Mouse (Mus musculus) spleen, adult 2 months (tissue): ENCODE measurements at regions not wholly inside any gene's neighbourhood (a gene's known extent, or its start where the extent isn't known, plus 50 kb on each side); places are given as distances from the start of the nearest gene placed in this dataset.

Experiments
- DNase-seq, 2 experiments: peaks; one replicate each; pipeline versions ENCODE4 v3.0.0 to v3.0.0-alpha.2; 2012 to 2021; ENCODE audit warnings: low spot score in 2 of 2, low read depth in 1 of 2
- H3K27ac ChIP-seq: fragments of 200-500 bp; 2 replicates; pipeline ENCODE4 v1.5.1; 2012; ENCODE audit warnings: low read length, inconsistent platforms; ENCODE audit not compliant: insufficient read depth
- H3K27me3 ChIP-seq: fragments of 200-500 bp; 2 replicates; pipeline ENCODE4 v1.6.1; 2012; ENCODE audit warnings: mild to moderate bottlenecking, moderate library complexity, low read length, inconsistent platforms; ENCODE audit not compliant: control insufficient read depth, insufficient read depth
- H3K36me3 ChIP-seq: fragments of 200-500 bp; 2 replicates; pipeline ENCODE4 v1.6.1; 2012; ENCODE audit warnings: mild to moderate bottlenecking, low read length, inconsistent platforms; ENCODE audit not compliant: control insufficient read depth, insufficient read depth
- H3K4me1 ChIP-seq: fragments of 200-500 bp; 2 replicates; pipeline ENCODE4 v1.6.1; 2011; ENCODE audit warnings: inconsistent platforms; ENCODE audit not compliant: control insufficient read depth, insufficient read depth, insufficient read length
- H3K4me3 ChIP-seq: fragments of 200-500 bp; 2 replicates; pipeline ENCODE4 v1.5.1; 2011; ENCODE audit warnings: mild to moderate bottlenecking, inconsistent platforms; ENCODE audit not compliant: insufficient read depth, insufficient read length; ENCODE audit errors: extremely low read depth
- CTCF ChIP-seq: fragments of 200-500 bp; IDR thresholded peaks from 2 replicates; pipeline ENCODE4 v1.5.1; 2011; ENCODE audit warnings: mild to moderate bottlenecking, inconsistent platforms; ENCODE audit not compliant: insufficient read depth, insufficient read length, insufficient replicate concordance; ENCODE audit errors: extremely low read depth
- POLR2A ChIP-seq: fragments of 200-500 bp; IDR thresholded peaks from 2 replicates; pipeline ENCODE4 v1.6.1; 2011; ENCODE audit warnings: low read depth, low read length, inconsistent platforms
- WGBS: fragments of 180-500 bp; shearing (Covaris S2); methylation state at CpG from one replicate; pipeline ENCODE4 v1.1.7; 2018; 5-methylcytosine and 5-hydroxymethylcytosine counted together

DNA sequence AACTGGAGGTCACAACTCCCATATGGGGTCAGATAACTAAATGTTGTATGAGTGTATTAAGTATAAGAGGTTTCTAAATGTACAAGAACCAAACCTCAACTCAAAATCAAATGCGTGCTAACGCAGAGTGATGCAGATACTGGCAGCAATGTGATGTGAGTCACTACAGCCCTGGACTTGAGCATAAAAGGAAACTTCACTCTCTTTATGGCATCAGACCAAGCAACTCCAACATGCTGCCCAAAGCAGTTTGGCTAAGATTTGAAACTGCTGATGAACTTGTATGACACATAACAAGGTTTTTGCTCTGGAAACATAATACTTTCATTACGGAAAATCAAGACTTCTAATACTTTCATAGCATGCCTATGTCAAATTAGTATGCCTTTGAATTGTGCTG lies 598.8 kb downstream of the Psat1 start:
- Histone ChIP-seq H3K27ac (no peak overlapping the region), H3K36me3 (no peaks in the 10 kb centered on the region), H3K27me3 (no peaks in the 10 kb centered on the region), H3K4me3 (no peak overlapping the region), H3K4me1 (no peaks in the 10 kb centered on the region)
- DNase-seq = no peak
- 91% methylated on average over 3 of the region's 3 CpGs for WGBS
- no peak for TF ChIP-seq CTCF
- TF ChIP-seq POLR2A = no peak

DNA sequence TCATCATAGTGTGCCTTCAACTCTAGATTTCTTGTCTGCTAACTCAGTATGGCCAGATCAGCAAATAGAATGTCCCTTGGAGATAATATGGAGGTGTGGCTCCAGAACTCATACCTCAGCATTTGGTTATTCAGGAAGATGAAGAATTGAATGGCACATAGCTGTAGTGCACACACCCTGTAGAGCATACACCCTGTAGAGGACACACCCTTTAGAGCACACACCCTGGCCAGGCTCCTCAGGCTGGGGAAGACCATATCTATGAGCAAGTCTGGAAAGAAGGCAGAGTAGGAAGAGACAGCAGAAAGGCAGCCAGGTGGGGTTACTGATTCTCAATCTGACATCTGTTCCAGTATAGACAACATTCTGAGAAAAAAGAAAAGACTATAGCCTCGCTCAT lies 604.9 kb downstream of the Psat1 start:
- H3K4me3 ChIP-seq = no peak overlapping the region
- no peaks in the 10 kb centered on the region for H3K27me3 ChIP-seq
- TF ChIP-seq POLR2A = no peak
- no peak for TF ChIP-seq CTCF
- no peaks in the 10 kb centered on the region for H3K4me1 ChIP-seq
- H3K36me3 ChIP-seq = no peaks in the 10 kb centered on the region
- WGBS = 93% methylated on average over 1 of the region's 1 CpGs
- no peak for DNase-seq
- H3K27ac ChIP-seq = no peak overlapping the region

DNA sequence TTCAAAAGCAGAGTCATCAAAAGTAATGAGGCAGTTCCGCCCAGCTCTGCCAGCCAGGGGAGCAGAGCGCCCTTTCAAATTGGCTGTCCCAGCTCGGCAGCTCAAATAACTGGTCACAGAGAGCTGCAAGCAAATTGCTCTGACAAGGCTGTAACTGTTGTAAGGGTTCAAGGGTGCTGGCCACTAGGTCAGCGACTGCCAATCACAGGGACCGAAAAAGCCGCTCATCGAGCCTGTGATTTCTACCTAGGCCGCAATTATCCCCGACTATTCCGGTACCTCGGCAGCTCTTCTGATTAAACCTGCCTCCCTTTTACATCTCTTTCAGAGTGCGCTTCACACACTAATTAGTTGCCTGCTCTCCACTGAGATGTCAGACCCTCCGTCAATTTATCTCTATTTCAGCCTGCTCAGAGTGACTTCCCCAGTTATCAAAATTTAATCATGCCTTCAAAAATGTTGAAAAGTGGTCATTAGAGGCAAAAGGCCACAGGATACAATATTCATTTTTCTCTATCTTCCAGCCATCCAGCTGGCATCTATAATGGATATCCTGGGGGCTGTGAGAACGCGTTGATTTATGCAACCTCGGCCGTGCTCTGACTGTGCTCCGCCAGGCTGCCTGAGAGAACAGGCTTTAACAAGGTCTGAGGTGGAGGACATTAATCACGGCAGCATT lies 606.7 kb downstream of the Psat1 start:
- Histone ChIP-seq H3K36me3 (no peaks in the 10 kb centered on the region), H3K4me1 (no peaks in the 10 kb centered on the region), H3K27ac (no peak overlapping the region), H3K4me3 (no peak overlapping the region), H3K27me3 (no peaks in the 10 kb centered on the region)
- TF ChIP-seq POLR2A (no peak), CTCF (no peak)
- WGBS = 80% methylated on average over 19 of the region's 19 CpGs
- DNase-seq = no peak

DNA sequence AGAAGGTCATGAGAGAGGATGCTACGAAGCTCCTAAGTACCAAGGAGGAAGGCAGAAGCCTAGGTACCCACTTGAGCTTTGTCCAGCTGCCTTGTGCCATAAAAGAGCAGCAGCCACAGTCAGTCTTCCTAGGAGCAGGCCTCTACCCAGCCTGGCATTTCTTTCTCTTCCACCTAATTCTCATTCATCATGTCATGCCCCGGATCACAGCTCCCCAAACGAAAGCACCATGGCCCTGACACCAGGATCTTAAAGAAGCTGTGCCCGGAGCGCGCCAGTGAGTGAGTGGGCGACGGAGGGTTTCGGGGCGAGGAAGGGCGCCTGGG lies 607.2 kb downstream of the Psat1 start:
- no peak overlapping the region for H3K27ac ChIP-seq
- no peak overlapping the region for H3K4me3 ChIP-seq
- no peaks in the 10 kb centered on the region for H3K4me1 ChIP-seq
- WGBS = 82% methylated on average over 11 of the region's 11 CpGs
- DNase-seq = no peak
- H3K36me3 ChIP-seq = no peaks in the 10 kb centered on the region
- no peaks in the 10 kb centered on the region for H3K27me3 ChIP-seq
- TF ChIP-seq CTCF (no peak), POLR2A (no peak)

DNA sequence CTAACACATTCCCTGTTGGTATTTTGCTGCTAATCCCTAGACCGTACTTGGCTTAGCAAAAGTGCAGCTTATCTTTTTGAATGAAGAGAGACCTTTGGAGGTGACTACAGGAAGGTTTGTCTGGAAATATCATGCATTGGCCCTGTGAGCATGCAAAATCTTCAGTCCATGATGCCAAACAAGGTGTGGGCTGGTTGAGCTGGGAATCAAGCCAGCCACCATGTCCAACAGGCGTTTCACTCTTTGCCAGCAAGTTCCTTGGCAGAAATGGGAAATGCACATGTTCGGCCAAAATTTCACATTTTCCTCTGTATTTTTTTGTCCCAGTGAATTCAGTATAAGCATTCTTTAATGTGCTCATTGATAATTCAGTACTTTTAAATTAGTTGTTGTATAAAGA lies 617.0 kb downstream of the Psat1 start:
- TF ChIP-seq POLR2A = no peak
- no peak for TF ChIP-seq CTCF
- Histone ChIP-seq H3K27me3 (no peaks in the 10 kb centered on the region), H3K4me1 (no peaks in the 10 kb centered on the region), H3K36me3 (no peaks in the 10 kb centered on the region), H3K4me3 (no peak overlapping the region), H3K27ac (no peak overlapping the region)
- WGBS = 82% methylated on average over 3 of the region's 3 CpGs
- no peak for DNase-seq

DNA sequence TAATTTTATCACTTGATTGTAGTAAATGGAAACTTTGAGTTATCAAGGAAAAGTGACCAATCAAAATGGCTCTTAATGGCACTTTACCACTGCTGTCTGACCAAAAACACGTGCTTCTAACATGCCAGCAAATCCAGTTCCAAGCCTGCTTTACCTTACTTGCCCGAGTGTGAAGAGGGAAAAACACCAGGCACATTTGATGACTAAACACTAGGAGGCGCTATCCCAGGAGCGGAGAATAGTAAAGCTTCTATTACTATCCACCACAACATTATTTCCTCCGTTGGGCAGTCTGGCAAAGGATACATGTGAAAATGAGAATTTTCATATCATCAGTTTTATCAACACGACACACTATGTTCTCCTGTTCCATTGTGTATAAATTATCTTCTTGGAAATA lies 647.7 kb downstream of the Psat1 start:
- H3K27me3 ChIP-seq = no peaks in the 10 kb centered on the region
- 35% methylated on average over 6 of the region's 6 CpGs for WGBS
- no peaks in the 10 kb centered on the region for H3K36me3 ChIP-seq
- no peaks in the 10 kb centered on the region for H3K4me1 ChIP-seq
- no peak for DNase-seq
- no peak overlapping the region for H3K27ac ChIP-seq
- H3K4me3 ChIP-seq = no peak overlapping the region
- TF ChIP-seq POLR2A = no peak
- TF ChIP-seq CTCF = no peak

DNA sequence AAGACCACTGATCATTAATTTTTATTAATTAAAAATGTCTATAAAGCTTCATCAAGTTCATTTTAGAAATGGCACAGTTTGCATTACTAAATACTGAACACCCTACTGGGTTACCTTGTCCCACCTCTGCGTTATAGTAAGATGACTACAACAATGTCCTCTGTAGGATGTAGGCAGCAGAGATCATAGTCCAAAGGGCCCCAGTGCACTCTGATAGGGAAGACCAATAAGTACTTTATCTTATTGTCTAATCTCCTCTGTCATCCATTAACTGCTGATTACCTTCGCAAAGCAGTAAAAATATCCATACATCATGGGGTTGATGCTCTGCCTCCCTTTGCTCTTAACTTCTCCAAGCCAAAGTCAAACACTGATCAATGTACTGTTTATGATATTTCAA lies 662.1 kb downstream of the Psat1 start:
- H3K4me1 ChIP-seq = no peaks in the 10 kb centered on the region
- no peaks in the 10 kb centered on the region for H3K36me3 ChIP-seq
- WGBS = 91% methylated on average over 2 of the region's 2 CpGs
- H3K4me3 ChIP-seq = no peak overlapping the region
- no peak overlapping the region for H3K27ac ChIP-seq
- no peaks in the 10 kb centered on the region for H3K27me3 ChIP-seq
- no peak for DNase-seq
- TF ChIP-seq CTCF = no peak
- TF ChIP-seq POLR2A = no peak
